Comparison of ENCODE assay signal across 35 mouse cellular contexts in the genomic region with DNA sequence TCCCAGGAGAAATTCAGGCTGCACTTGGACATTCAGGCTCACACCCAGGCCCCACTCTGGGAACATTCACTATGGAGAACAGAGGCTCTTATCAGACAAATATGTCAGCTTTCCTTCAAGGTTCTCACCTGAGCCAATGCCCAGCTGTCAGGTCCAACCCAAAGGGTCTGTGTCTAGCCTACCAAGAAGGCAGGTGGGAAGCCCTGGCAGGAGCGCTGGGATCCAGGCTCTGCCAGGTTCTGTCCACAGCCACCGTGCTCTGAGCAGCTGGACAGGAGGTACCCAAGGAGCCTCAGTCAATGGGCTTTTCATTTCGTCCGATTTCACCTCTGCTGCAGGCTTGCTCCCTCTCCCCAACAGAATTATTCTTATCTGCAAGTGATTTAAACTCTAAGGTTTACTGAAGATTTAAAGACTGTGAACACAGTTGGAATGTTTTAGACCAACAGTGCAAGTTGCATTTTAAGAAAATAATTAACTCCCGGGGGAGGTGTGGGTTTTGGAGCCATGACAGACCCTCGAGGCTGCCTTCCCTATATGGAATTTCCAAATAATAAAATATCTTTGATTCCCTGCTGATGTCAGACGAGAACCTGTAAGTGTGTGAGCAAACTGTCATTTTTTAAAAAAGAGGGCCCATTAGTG. TPM values are rescaled to one million over a fixed set of nuclear protein-coding genes. Genes with fewer than 3 reads are reported as not detected.
DNase-seq lines count a peak whose midpoint lies in the region; ATAC-seq and TF ChIP-seq lines count a peak whose summit lies in the region.
"Had no signal": no experiment of that assay in that cellular context is flagged by ENCODE, and none has a peak within 500 bp of the region (broad histone marks: within the 10 kb centered on the region; RNA-seq: fewer than 3 reads in every experiment).

No protein-coding gene starts in this region.

- H3K36me3 ChIP-seq in intestine, embryonic 14.5 days (ENCODE audit: control insufficient read depth, insufficient read depth, low read length) = no peaks in the 10 kb centered on the region
- H3K36me3 ChIP-seq in intestine, embryonic 16.5 days (ENCODE audit: control insufficient read depth, insufficient read depth, low read length) = no peaks in the 10 kb centered on the region
- H3K36me3 ChIP-seq in lung, embryonic 14.5 days (ENCODE audit: insufficient read depth) = no peaks in the 10 kb centered on the region
- no peaks in the 10 kb centered on the region for H3K36me3 ChIP-seq in limb, embryonic 10.5 days
- H3K36me3 ChIP-seq in limb, embryonic 14.5 days (ENCODE audit: control insufficient read depth, insufficient read depth, low read length) = no peaks in the 10 kb centered on the region
- H3K36me3 ChIP-seq: embryonic facial prominence, embryonic 13.5 days; forebrain, embryonic 10.5 days; hindbrain, embryonic 12.5 days; midbrain, embryonic 12.5 days had no signal

- no peak overlapping the region for H3K9ac ChIP-seq in intestine, embryonic 14.5 days (ENCODE audit: low read length)
- H3K9ac ChIP-seq in intestine, embryonic 16.5 days (ENCODE audit: low read depth, low read length) = no peak overlapping the region
- no peak overlapping the region for H3K9ac ChIP-seq in lung, embryonic 14.5 days
- no peak overlapping the region for H3K9ac ChIP-seq in limb, embryonic 14.5 days (ENCODE audit: low read depth, low read length, severe bottlenecking)
- H3K9ac ChIP-seq: embryonic facial prominence, embryonic 13.5 days; forebrain, postnatal 0 days; hindbrain, embryonic 12.5 days; midbrain, embryonic 12.5 days had no signal

- no peak overlapping the region for H3K4me2 ChIP-seq in intestine, embryonic 14.5 days (ENCODE audit: low read length)
- H3K4me2 ChIP-seq in intestine, embryonic 16.5 days (ENCODE audit: low read depth, low read length) = no peak overlapping the region
- H3K4me2 ChIP-seq in lung, embryonic 14.5 days = no peak overlapping the region
- H3K4me2 ChIP-seq in limb, embryonic 14.5 days (replicated peaks; ENCODE audit: low read depth, low read length, severe bottlenecking) = no peak overlapping the region
- H3K4me2 ChIP-seq: embryonic facial prominence, embryonic 13.5 days; hindbrain, embryonic 12.5 days; midbrain, embryonic 12.5 days had no signal

- no peaks in the 10 kb centered on the region for H3K9me3 ChIP-seq in intestine, embryonic 14.5 days (ENCODE audit: control insufficient read depth, low read length)
- no peaks in the 10 kb centered on the region for H3K9me3 ChIP-seq in intestine, embryonic 16.5 days (ENCODE audit: control insufficient read depth, low read length)
- no peaks in the 10 kb centered on the region for H3K9me3 ChIP-seq in lung, embryonic 14.5 days (ENCODE audit: low read depth, low read length)
- no peaks in the 10 kb centered on the region for H3K9me3 ChIP-seq in limb, embryonic 10.5 days (replicated peaks)
- H3K9me3 ChIP-seq in limb, embryonic 14.5 days (ENCODE audit: control insufficient read depth, low read length) = no peaks in the 10 kb centered on the region
- H3K9me3 ChIP-seq: embryonic facial prominence, embryonic 13.5 days; forebrain, embryonic 10.5 days; hindbrain, embryonic 12.5 days; megakaryocyte, embryonic 14.5 days; midbrain, embryonic 12.5 days had no signal

- WGBS in intestine, embryonic 14.5 days = 57% methylated on average over 7 of the region's 7 CpGs
- 56% methylated on average over 7 of the region's 7 CpGs for WGBS in intestine, embryonic 16.5 days
- WGBS in lung, embryonic 14.5 days = 26% methylated on average over 7 of the region's 7 CpGs
- 52% methylated on average over 7 of the region's 7 CpGs for WGBS in limb, embryonic 10.5 days
- 17% methylated on average over 7 of the region's 7 CpGs for WGBS in limb, embryonic 14.5 days

- TF ChIP-seq POLR2A in limb, embryonic 14.5 days (IDR thresholded peaks at IDR 0.05; ENCODE audit: borderline replicate concordance, extremely low read depth, insufficient read depth, insufficient read length) = no peak

- H3K27ac ChIP-seq in intestine, embryonic 14.5 days (ENCODE audit: low read depth) = no peak overlapping the region
- no peak overlapping the region for H3K27ac ChIP-seq in intestine, embryonic 16.5 days (ENCODE audit: low read length)
- no peak overlapping the region for H3K27ac ChIP-seq in lung, embryonic 14.5 days (ENCODE audit: low read depth)
- H3K27ac ChIP-seq in limb, embryonic 10.5 days = peak overlapping the region; percentile 95
- H3K27ac ChIP-seq in limb, embryonic 14.5 days (replicated peaks; ENCODE audit: low read depth, low read length) = no peak overlapping the region
- H3K27ac ChIP-seq: embryonic facial prominence, embryonic 13.5 days; forebrain, embryonic 10.5 days; gastrocnemius, adult 2 months; heart, adult 2 months; hindbrain, embryonic 12.5 days; hindbrain, postnatal 0 days; kidney, postnatal 0 days; midbrain, embryonic 12.5 days had no signal

- no peak for ATAC-seq in intestine, embryonic 14.5 days (replicated peaks; ENCODE audit: low FRiP score, low TSS enrichment, low read depth)
- ATAC-seq in intestine, embryonic 16.5 days = no peak
- no peak for ATAC-seq in lung, embryonic 14.5 days (ENCODE audit: insufficient read depth)
- ATAC-seq in limb, embryonic 14.5 days (ENCODE audit: low FRiP score, low read depth) = no peak
- ATAC-seq: CD4-positive, CD25-positive, alpha-beta regulatory T cell, adult 4 months; forebrain, postnatal 0 days; hindbrain, postnatal 0 days; intestine, postnatal 0 days had no signal

- H3K4me1 ChIP-seq in intestine, embryonic 14.5 days (replicated peaks; ENCODE audit: control insufficient read depth, insufficient read depth, low read length) = no peaks in the 10 kb centered on the region
- no peaks in the 10 kb centered on the region for H3K4me1 ChIP-seq in intestine, embryonic 16.5 days (ENCODE audit: control insufficient read depth, insufficient read depth, low read length)
- no peaks in the 10 kb centered on the region for H3K4me1 ChIP-seq in lung, embryonic 14.5 days (ENCODE audit: insufficient read depth)
- H3K4me1 ChIP-seq in limb, embryonic 10.5 days = peaks cover 82% of the 10 kb centered on the region
- peaks cover 72% of the 10 kb centered on the region for H3K4me1 ChIP-seq in limb, embryonic 14.5 days (ENCODE audit: control insufficient read depth, insufficient read depth, low read length)
- H3K4me1 ChIP-seq: hindbrain, embryonic 12.5 days; midbrain, embryonic 12.5 days had no signal

- H3K27me3 ChIP-seq in intestine, embryonic 14.5 days (replicated peaks; ENCODE audit: control insufficient read depth, insufficient read depth, low read length) = no peaks in the 10 kb centered on the region
- no peaks in the 10 kb centered on the region for H3K27me3 ChIP-seq in intestine, embryonic 16.5 days (replicated peaks; ENCODE audit: control insufficient read depth, insufficient read depth, low read length)
- H3K27me3 ChIP-seq in lung, embryonic 14.5 days (ENCODE audit: insufficient read depth, low read length) = no peaks in the 10 kb centered on the region
- no peaks in the 10 kb centered on the region for H3K27me3 ChIP-seq in limb, embryonic 10.5 days (ENCODE audit: low read depth, poor library complexity, severe bottlenecking)
- H3K27me3 ChIP-seq in limb, embryonic 14.5 days (ENCODE audit: control insufficient read depth, insufficient read depth, low read length) = no peaks in the 10 kb centered on the region
- H3K27me3 ChIP-seq: hindbrain, embryonic 12.5 days had no signal

- DNase-seq in intestine, embryonic 14.5 days (ENCODE audit: low spot score) = peak; percentile 40
- peak; percentile 9 for DNase-seq in lung, embryonic 14.5 days
- no peak for DNase-seq in lung, postnatal 36 days
- peak; percentile 42 for DNase-seq in limb, embryonic 10.5 days (ENCODE audit: low spot score)
- DNase-seq in limb, embryonic 14.5 days (ENCODE audit: low spot score) = peak; percentile 71
- no peak for DNase-seq in frontal cortex, adult 2 months (ENCODE audit: extremely low spot score in 1 of 2, low spot score in 1 of 2)
- DNase-seq: adrenal gland, adult 2 months; adrenal gland, postnatal 36 days; cerebellum, adult 18-20 months; forebrain, postnatal 0 days; gastrocnemius, adult 2 months; heart, postnatal 14 days; layer of hippocampus, adult 9-11 months; right cerebral cortex, postnatal 14 days; thymus, postnatal 14 days had no signal

- TF ChIP-seq CTCF in lung, embryonic 14.5 days (IDR thresholded peaks at IDR 0.05; ENCODE audit: low read depth) = no peak

- H3K4me3 ChIP-seq in intestine, embryonic 14.5 days (ENCODE audit: low read depth, low read length) = no peak overlapping the region
- H3K4me3 ChIP-seq in intestine, embryonic 16.5 days (ENCODE audit: low read length) = no peak overlapping the region
- no peak overlapping the region for H3K4me3 ChIP-seq in lung, embryonic 14.5 days (ENCODE audit: low read depth, low read length)
- no peak overlapping the region for H3K4me3 ChIP-seq in limb, embryonic 10.5 days
- H3K4me3 ChIP-seq in limb, embryonic 14.5 days (replicated peaks; ENCODE audit: low read length) = no peak overlapping the region
- H3K4me3 ChIP-seq: embryonic facial prominence, embryonic 13.5 days; forebrain, embryonic 10.5 days; gastrocnemius, adult 2 months; heart, adult 2 months; hindbrain, embryonic 12.5 days; megakaryocyte, embryonic 14.5 days; midbrain, embryonic 12.5 days had no signal

RNA-seq across cellular contexts. Expression of gene Actrt2, which starts 35.9 kb away (rescaled TPM):
- not detected in 2 replicates for polyA plus RNA-seq in intestine, embryonic 14.5 days (2014; fragmentation: Nextera tagmentation; extraction: Ambion mirVana)
- polyA plus RNA-seq in intestine, embryonic 16.5 days (2015; fragmentation: Nextera tagmentation; extraction: Ambion mirVana) = not detected in 2 replicates
- polyA plus RNA-seq in lung, embryonic 14.5 days (2014; fragmentation: Nextera tagmentation; extraction: Ambion mirVana) = not detected in 2 replicates
- polyA plus RNA-seq in limb, embryonic 10.5 days (2016; fragmentation: Nextera tagmentation; extraction: Ambion mirVana) = not detected in 2 replicates
- polyA plus RNA-seq in limb, embryonic 14.5 days (2012; rRNA removed) = not detected in 2 replicates
- polyA plus RNA-seq in limb, embryonic 14.5 days (2014; fragmentation: Nextera tagmentation; extraction: Ambion mirVana) = not detected in 2 replicates
- polyA plus RNA-seq in frontal cortex, adult 2 months (2012; rRNA removed) = not detected in 2 replicates
- polyA plus RNA-seq: adrenal gland, adult 2 months; brain, embryonic 14.5 days; CD4-positive, CD25-positive, alpha-beta regulatory T cell, adult 4 months; embryonic facial prominence, embryonic 13.5 days; forebrain, embryonic 10.5 days; forebrain, postnatal 0 days; heart, embryonic 14.5 days; hindbrain, embryonic 12.5 days; hindbrain, postnatal 0 days; intestine, postnatal 0 days; kidney, postnatal 0 days; liver, adult 2 months; liver, embryonic 16.5 days; lung, embryonic 16.5 days; midbrain, embryonic 12.5 days; neural tube, embryonic 14.5 days; small intestine, adult 2 months; stomach, embryonic 14.5 days; urinary bladder, adult 2 months had no signal

Comparison
In these comparisons a context has a peak if more than half of its experiments do, and no peak if none do; other contexts are left out.
1. DNase-seq: peak in intestine, embryonic 14.5 days (single experiment), lung, embryonic 14.5 days (single experiment), limb, embryonic 10.5 days (single experiment) and limb, embryonic 14.5 days (single experiment); none in lung, postnatal 36 days (single experiment) and frontal cortex, adult 2 months (0 of 2).